Mouse (Mus musculus) spleen, postnatal 14 days (tissue): ENCODE data around the gene Serpina3c.

Experiments used
- DNase-seq, 2 experiments: peaks; one replicate each; pipeline ENCODE4 v3.0.0; 2021 to 2022; ENCODE audit warnings: low spot score in 2 of 2

Serpina3c gene

DNA sequence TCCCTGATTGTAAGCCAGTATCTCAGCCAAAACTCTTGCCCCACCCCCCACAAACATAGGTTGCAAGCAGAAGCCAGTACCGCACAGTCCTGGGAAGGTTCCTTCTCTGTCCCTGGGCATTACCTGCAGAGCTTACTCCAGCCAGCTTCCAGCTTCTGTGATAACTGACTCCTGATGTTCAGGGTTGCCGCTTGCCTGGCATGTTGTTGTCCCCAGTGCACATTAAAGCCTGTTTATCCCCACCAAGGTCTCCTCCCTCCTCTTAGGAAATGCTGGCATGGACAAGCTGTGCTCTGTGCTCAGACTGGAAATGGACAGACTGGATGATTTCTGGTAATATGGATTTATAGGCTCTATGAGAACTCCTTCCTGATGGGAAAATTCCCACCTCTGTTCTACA is at the start of gene Serpina3c:
Gene Serpina3c, minus strand, starts transcription at position 215 of the 400 bp plus-strand sequence.
- DNase-seq = no peak

DNA sequence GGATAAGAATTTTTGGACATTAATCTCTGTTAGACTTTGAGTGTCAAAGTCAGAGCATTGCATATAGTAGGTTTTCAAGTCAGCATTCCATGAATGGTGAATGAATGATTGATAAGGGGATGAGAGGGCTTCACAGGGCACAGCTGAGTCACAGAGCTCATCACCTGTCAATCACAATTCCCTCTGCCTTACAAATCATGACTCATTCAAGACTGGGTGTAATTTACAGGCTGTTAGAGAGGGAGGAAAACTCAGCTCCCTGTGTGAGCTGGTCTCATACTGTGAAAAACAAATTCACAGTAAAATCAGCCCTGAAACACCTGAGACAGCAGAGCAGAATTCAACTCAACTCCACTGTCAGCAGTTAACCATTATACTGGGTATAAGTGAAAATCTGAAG is 37.2 kb upstream of the Serpina3c start:
- no peak for DNase-seq

DNA sequence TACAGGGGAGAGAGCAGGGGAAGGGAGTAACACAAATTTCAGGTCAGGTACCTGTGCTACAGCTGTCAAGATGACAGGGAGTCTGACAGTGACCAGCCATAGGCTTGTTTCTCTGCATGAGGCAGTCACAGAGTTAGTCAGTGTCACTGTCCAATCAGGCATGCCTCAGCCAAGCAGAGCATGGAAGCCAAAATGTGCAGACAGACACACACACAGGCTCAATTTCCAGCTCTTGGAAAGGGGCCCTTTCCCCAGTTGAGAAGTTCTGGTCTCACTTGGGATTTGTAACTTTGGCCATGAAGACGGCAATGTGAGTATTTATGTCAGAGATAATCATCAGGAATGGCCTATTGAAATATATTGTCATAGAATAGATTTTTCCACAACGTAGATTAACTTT is 35.6 kb upstream of the Serpina3c start:
- DNase-seq = no peak

DNA sequence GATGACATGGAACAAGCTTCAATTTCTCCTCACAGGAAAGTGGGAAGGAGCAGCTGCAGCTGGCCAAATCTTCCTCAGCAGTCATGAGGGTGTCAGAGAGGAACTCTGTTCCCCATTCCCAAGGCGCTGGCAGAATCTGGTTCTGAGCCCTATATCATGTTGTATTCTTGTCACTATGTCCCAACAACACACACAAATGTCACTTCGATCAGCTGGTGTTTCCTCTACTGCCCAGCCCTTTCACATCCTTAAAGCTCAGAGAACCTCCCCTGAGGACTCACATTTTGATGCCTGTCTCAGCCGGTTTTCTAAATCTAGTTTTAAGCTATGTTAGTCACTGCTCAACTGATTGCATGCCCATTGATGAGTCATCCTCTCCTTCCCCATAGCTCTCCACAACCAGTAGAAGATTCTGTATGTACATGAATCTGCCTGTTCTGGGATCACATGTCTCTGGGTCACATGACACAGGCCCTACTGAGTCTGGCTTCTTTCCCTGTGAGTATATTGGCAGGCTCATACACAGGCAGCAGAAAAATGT is 32.4 kb upstream of the Serpina3c start:
- DNase-seq = no peak

DNA sequence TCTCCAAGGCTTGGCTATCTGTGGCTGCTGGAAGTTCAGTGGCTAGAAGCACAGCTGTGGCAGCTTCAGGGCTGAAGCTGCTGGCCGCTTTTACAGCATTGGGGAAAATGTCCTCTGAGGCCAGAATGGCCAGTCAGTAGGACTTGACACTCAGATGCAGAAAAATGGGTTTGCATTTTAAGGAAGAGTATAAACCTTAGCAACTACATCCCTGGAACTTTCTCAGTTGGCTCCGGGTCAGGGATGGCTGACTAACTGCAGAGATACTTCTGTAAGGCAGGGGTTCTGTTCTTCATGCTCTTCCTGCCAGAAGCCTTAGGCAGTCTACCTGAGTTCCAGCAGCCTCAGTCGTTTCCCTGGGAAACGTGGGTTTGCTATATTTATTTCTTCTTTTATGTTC is 31.4 kb upstream of the Serpina3c start:
- DNase-seq = no peak

DNA sequence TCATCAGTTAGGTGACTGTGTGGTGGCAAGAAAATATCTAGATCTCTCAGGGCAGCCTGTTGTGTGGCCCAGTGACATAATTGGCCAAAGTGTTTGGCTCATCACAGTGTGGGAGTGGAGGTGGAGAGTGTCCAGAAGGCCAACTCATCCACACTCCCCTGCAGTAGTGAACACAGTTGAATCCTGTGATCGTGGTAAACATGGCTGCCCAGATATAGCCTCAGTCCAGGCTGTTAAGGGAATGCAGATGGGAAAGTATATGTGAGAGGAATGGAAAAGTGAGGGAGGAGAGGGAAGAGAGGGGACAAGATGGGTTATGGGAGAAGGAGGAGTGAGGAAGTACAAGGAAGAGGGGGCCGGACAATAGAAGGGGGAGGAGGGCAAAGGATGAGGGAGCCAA is 25.3 kb upstream of the Serpina3c start:
- no peak for DNase-seq

DNA sequence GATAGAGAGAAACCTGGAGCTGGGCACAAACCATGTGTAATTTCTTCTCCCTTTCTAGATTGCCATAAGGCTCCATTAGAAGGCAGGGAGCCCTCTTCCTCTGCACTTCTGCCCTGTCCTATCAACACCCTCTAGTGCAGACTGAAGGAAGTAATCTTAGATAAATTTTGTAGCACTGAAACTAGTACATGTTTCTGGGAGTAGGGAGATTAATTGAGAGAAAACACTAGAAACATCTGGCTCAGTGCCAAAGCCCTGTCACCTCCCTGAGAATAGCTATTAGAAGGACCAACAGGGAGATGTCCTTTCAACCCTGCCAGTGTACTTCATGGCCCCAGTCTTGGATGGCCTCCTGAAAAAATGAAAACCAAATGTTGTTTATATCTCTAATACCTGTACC is 24.9 kb upstream of the Serpina3c start:
- DNase-seq = no peak

DNA sequence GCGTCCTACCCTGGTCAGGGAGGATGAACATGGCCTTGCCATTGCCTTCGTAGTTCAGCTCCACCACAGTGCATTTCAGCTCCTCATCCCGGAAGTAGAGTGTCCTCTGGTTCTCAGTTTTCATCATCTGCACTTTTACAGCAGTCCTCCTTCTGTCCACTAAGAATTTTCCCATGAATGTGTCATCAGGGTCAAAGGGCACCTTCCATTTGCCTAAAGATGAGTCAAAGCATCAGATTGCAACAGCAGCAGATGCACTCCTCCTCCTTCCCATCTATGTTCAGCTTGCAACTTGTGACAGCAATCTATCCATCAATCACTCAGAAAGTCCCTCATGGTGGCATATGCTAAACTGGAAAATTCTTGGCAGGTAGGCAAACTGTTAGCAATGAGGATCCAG is 22.0 kb upstream of the Serpina3c start:
- no peak for DNase-seq

DNA sequence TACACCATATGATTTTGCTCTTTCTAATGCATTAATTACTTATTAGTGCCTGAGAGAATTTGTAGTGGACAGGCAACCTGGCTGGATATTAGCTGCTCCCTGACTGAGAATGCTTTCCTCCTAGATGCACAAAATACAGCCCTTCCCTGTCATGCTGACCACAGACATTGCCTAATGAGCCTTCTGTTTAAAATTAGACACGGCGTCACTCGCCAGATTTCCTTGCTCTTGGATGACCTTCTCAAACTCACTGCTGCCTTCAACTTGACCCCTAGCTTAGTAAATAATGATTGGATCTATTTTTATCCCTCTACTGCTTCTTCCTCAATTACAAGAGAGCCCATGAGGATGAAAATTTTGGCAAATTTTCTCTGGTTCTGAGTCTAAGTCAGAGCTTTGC is 21.1 kb upstream of the Serpina3c start:
- DNase-seq = no peak

DNA sequence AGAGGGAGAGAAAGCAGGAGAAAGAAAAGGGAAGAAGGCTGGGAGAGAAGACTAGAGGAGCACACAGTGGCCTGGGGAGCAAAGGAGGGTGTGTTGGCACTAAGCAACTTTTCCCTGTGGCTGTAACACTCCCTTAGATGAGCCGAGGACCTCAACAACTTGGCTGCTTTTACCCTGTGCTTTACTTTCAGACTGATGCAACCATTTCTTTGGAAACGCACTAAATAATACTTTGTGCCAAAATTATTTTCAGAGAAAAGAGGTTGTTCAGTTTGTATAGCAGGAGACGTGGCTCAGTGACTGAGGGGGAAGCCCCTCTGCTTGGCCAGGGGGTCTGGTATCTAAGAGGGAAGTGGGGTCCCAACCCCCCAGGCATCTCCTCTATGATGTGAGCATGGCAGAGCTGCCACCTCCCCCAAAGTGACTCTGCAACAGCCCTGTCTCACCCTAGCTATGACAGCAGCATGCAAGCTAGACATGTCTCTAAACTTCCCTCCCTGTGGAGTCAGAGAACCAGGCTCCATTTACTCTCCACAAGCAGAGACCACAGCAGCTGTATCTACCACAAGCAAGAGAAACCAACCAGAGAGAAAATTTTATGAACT is 527 bp downstream of the Serpina3c start:
- DNase-seq = no peak

DNA sequence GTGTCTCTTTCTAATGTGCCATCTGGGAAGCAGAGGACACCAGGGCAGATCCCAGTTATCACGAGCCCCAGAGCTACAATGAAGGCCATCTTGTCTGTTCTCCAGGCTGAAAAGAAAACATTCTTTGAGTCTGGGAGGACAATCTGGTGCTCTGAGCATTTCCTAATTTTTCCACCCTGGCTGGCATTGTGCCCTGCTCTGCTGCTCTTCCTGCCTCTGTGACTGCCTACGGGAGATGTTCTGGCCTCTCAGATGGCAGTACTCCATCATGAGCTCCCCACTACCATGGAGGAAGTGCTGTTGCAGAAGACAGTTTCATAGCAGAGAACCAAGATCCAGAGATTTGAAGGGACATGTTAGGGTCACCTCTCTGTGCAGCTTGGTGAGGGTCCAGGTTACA is 1.7 kb downstream of the Serpina3c start:
- no peak for DNase-seq

DNA sequence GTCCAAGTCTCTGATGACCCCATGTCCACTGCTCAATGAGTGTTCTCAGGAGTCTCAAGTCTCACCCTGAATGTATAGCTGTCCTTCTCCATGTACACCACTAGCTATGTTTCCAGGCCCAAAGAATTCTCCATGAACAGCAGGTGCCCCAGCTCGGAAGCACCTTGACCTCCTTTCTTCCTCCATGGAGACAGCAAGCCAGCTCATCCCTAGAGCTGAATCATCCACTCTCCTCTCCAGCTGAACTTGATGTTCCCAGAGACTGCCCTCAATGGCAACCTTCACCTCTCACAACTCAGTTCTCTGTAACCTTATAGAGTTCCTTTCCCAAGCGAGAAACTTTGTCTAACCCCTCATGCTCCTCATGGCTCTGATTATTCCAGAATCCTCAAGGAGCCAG is 8.1 kb downstream of the Serpina3c start:
- no peak for DNase-seq

DNA sequence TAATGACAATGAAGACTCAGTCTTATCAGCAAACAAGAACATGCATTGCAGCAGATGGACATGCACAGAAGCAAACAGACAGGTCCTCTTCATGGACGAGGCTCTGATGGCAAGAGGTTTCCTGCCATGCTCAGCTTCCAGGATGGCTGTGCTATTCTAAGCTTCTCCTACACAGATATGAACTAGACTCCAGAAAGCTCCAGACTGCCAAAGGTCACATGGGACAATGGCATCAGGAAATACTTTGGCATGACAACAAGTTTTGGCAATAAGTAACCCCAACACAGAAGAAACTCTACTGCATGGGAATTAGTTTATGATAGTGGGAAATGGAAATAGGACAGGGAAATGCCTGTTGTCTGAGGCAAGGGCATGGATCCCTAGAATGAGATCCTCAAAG is 10.4 kb downstream of the Serpina3c start:
- no peak for DNase-seq

DNA sequence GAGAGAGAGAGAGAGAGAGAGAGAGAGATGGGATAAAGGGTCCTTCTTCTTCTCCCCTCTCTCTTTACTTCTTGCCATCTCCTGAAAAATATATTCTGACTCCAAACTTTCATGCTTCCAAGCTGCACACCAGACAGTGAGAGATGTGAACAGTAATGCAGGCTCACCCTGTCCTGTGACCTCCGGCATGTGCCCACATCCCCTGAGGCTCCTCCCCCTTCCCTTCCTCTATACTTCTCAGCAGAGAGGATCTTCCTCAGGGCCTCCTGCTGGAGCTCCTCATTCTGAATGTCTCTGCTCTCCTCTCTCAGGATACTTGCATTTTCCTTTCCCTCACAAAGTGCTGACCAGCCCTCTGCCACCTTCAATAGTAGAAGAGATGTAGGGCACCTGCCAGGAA is 11.2 kb downstream of the Serpina3c start:
- DNase-seq = no peak

DNA sequence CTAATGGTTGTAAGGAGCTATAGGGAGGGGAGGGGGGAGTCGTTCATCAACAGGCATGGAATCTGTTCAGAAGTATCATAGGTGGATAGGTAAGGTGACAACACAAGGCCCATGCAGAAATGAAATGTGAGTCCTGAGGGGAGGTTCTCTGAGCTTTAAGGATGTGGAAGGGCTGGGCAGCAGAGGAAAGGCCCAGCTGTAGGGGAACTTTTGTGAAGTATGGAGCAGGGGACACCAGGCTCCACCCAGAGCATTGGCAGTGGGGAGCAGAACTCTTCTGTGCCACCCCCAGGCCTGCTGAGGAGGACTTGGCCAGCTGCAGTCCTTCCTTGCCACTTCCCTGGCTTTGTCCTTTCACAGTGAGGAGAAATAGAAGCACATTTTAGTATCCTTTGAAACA is 12.2 kb downstream of the Serpina3c start:
- no peak for DNase-seq

DNA sequence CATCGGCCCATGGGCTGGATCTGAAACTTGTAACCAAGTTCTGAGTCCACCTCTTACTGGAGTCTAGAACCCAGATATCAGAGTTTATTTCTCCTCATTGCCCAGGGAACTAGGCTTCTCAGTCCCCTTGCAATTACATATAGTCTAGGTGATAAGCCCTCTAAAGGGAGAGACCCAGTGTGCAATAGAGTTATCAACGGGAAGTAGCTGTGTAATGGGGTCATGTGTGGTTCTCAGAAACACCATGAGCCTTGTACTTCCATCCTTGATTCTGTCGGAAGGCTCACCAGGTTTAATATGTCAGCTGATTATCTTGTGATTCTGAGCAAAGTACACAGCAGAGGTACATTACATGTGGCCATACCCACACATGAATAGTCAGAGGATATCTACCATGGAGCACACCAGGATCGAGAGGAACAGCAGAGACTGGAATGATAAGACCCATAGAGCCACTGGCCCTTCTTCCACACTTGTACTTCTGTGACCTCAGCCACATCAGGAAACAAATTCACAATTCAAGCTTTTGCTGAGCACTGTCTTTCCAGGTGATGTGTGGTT is 13.0 kb downstream of the Serpina3c start:
- DNase-seq = no peak

DNA sequence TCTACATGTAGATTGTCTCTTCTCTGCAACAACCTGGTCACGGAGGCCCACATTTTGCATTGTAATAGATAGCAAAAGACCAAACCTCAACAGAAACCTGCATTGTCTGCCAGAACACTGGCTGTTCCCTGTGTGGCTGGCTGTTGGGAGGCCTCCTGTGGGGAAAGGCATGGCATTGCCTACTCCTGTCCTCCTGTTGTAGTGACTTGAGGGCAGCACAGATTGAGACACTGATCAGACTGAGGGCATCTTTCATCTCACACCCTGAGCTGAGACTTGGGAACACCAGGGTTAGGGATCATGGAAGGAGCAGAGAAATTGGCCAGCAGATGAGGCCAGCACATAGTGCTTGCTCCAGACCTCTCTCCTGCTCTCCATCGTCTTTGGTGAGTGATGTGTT is 15.5 kb downstream of the Serpina3c start:
- DNase-seq = no peak

DNA sequence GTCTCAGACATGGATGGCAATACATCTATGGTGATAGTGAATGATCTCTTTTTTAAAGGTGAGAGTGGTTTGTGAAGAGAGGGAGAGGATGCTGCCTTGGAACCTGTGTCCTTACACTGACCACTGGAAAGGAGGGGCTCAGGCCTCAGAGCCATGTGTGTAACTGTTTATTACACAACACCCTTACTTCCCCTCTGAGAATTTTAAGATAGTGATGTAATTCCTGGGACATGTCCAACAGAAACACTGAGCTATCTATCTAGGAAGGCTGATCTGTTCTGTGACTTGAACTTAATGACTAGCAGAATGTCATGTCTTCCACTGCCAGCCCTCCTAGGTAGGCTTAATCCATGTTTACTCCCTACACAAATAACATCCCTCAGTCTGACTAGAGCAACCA is 22.6 kb downstream of the Serpina3c start:
- no peak for DNase-seq

DNA sequence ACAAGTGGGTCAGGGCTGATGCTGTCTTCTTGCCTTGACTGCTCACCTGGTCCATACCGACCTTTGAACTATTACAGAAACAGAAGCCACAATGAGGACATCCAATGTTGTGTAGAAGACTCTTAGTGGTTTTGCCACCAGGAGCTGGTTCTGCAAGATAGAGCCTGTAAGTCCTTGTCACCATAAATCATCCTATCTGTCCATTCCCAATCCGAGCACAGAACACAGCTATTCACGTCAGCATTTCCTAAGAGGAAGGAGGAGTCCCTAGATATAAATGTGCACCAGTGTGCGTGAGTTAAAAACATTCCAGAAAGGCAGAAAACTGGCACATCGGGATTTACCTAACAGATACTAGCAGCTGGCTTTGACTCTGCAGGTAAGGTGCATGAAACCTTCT is 26.0 kb downstream of the Serpina3c start, which contains the start of gene Serpina3b:
Gene Serpina3b, plus strand, starts transcription at position 301 of the 400 bp plus-strand sequence.
- DNase-seq = no peak

DNA sequence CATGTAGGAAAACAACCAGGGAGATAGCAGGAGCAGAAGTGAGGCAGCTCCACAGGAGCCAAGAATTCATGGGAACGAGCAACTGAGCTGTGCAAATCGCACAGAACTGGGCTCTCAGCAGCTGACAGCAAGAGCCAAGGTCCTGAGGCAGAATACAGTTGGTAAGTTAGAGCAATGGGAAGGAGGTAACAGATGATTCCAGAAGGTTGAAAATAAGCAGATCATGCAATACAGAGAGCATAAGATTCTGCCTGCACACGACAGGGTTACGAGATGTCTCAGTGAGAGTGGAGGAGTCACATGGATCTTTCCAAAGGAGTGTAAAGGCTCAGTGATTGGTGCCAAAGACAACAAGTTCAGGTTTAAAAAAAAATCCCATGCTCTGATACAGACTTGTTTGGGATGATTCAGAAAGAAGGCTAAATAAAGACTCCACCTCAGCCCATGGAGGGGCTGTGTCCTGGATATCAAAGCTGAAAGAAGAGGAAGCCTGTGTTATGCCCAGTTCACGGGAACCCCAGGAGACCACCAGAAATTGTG is 28.6 kb downstream of the Serpina3c start:
- no peak for DNase-seq

DNA sequence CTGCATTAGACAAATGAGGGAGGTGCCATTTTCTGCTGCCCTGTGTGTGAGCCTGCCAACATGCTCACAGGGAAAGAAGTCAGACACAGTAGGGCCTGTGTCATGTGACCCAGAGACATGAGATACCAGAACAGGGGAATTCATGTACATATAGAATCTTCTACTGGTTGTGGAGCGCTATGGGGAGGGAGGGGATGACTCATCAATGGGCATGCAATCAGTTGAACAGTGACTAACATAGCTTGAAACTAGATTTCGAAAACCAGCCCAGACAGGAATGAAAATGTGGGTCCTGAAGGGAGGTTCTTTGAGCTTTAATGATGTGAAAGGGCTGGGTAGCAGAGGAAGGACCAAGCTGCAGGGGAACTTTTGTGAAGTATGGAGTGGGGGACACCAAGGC is 29.7 kb downstream of the Serpina3c start:
- DNase-seq = no peak

DNA sequence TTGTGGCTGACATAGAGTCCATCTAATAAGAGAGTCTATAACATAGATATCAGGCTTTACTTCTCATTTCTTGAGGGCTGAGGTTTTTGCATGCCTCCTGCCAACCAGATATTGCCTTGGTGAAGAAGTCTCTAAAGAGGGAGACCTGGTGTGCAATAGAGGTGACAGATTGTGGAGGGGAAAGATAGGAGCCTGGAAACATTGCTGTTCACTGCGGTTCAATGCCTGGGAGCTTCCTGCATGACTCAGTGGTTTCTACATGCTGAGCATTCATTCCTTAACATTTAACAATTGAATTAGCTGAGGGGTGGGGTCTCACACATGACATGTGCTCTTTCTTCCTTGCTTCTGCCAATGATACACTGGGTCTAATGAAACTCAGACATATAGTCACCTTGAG is 30.6 kb downstream of the Serpina3c start:
- no peak for DNase-seq

DNA sequence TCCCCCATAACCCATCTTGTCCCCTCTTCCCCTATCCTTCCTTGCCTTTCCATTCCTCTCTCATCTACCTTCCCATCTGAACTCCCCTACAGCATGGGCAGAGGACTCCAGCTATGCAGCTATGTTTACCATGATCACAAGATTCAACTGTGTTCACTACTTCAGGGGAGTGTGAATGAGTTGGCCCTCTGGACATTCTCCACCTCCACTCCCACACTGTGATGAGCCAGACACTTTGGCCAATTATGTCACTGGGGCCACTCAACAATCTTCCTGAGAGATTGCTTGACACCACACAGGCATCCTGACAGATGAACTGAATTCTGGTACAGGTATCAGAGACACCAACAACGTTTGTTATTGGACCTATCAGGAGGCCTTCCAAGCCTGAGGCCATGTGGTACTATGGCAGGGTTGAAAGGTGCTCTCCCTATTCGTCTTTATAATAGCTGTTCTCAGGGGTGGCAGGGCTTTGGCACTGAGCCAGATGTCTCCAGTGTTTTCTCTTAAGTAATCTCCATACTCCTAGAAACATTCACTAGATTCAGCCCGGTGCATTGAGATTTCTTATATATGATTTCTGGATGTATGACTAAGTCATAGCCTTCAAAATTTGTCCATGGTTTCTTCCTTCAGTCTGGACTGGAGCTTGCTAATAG is 38.6 kb downstream of the Serpina3c start:
- DNase-seq = no peak
